Mouse (Mus musculus): ENCODE data around the gene Arhgef15.

Gene Arhgef15

GRCm38 (mm10) chr11:68896247-68896646 is 61.0 kb downstream of the Arhgef15 start:
- DNase-seq (ENCODE audit: extremely low read depth, low read depth, low spot score), result no peak

GRCm38 (mm10) chr11:68893911-68894464 is 63.3 kb downstream of the Arhgef15 start:
- DNase-seq (ENCODE audit: extremely low read depth, low read depth, low spot score), result no peak
